Mouse (Mus musculus) kidney, embryonic 15.5 days (tissue): ENCODE data around the gene Zfp189. TPM values are rescaled to one million over a fixed set of nuclear protein-coding genes. Genes with fewer than 3 reads are reported as not detected.

ENCODE experiments used
- ATAC-seq: fragments of 200-750 bp; cut with Nextera tagmentation; replicated peaks from 2 replicates; pipeline ENCODE4 v1.8.0; 2017; ENCODE audit warnings: moderate TSS enrichment; ENCODE audit not compliant: low FRiP score
- H3K27ac ChIP-seq: fragments of 300-500 bp; sonication (generic); 2 replicates; pipeline ENCODE4 v1.5.1; 2015; ENCODE audit warnings: mild to moderate bottlenecking, inconsistent platforms
- H3K27me3 ChIP-seq: fragments of 300-500 bp; sonication (generic); 2 replicates; pipeline ENCODE4 v1.6.1; 2015; ENCODE audit warnings: inconsistent platforms
- H3K36me3 ChIP-seq: fragments of 300-500 bp; sonication (generic); 2 replicates; pipeline ENCODE4 v1.6.1; 2015; ENCODE audit warnings: inconsistent platforms
- H3K4me1 ChIP-seq: fragments of 300-500 bp; sonication (generic); 2 replicates; pipeline ENCODE4 v1.6.1; 2015; ENCODE audit warnings: inconsistent platforms
- H3K4me2 ChIP-seq: fragments of 300-500 bp; sonication (generic); 2 replicates; pipeline ENCODE4 v1.6.1; 2015; ENCODE audit warnings: moderate library complexity, mild to moderate bottlenecking, inconsistent platforms
- H3K4me3 ChIP-seq: fragments of 300-500 bp; sonication (generic); replicated peaks from 2 replicates; pipeline ENCODE4 v1.5.1; 2015; ENCODE audit warnings: mild to moderate bottlenecking, inconsistent platforms
- H3K9ac ChIP-seq: fragments of 300-500 bp; sonication (generic); 2 replicates; pipeline ENCODE4 v1.6.1; 2015; ENCODE audit warnings: mild to moderate bottlenecking, inconsistent platforms
- H3K9me3 ChIP-seq: fragments of 300-500 bp; sonication (generic); replicated peaks from 2 replicates; pipeline ENCODE4 v1.6.1; 2016; ENCODE audit warnings: inconsistent platforms
- WGBS: fragments of 180-500 bp; shearing (Covaris S2); methylation state at CpG from one replicate; pipeline ENCODE4 v1.1.7; 2015; ENCODE audit warnings: mixed read lengths; 5-methylcytosine and 5-hydroxymethylcytosine counted together
- polyA plus RNA-seq: library from polyadenylated mRNA; unstranded; fragments of >200 nt; fragmentation: Nextera tagmentation; extraction: Ambion mirVana; gene quantifications from 2 replicates; pipeline ENCODE4 v1.2.1, GENCODE M21; 2015

Zfp189 gene
- polyA plus RNA-seq, 1 experiment from 2014 or later, result 10.5 TPM

DNA sequence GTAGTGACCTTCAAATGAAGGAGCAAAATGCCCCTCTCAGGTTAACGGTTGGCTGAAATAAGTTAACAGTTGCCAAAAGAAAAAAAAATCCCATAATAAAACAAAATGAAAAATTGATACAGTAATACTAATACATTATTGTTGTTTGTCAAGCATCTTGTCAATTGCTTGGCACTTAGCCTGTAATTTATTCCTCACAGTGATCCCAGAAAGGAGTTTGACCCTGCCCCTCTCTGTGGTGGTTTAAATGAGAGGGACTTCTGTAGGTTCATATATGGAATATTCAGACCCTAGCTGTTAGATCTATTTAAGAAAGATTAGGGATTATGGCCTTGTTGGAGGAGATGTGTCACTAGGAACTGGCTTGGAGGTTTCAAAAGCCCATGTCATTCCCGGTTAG is 25.1 kb downstream of the Zfp189 start:
- no peak for ATAC-seq
- WGBS, result 69% methylated on average over 2 of the region's 2 CpGs
- H3K27ac ChIP-seq, result no peak overlapping the region
- no peak overlapping the region for H3K4me2 ChIP-seq
- H3K36me3 ChIP-seq, result no peaks in the 10 kb centered on the region
- H3K4me3 ChIP-seq, result no peak overlapping the region
- no peak overlapping the region for H3K9ac ChIP-seq
- H3K4me1 ChIP-seq, result no peaks in the 10 kb centered on the region
- H3K27me3 ChIP-seq, result no peaks in the 10 kb centered on the region
- H3K9me3 ChIP-seq, result no peaks in the 10 kb centered on the region

DNA sequence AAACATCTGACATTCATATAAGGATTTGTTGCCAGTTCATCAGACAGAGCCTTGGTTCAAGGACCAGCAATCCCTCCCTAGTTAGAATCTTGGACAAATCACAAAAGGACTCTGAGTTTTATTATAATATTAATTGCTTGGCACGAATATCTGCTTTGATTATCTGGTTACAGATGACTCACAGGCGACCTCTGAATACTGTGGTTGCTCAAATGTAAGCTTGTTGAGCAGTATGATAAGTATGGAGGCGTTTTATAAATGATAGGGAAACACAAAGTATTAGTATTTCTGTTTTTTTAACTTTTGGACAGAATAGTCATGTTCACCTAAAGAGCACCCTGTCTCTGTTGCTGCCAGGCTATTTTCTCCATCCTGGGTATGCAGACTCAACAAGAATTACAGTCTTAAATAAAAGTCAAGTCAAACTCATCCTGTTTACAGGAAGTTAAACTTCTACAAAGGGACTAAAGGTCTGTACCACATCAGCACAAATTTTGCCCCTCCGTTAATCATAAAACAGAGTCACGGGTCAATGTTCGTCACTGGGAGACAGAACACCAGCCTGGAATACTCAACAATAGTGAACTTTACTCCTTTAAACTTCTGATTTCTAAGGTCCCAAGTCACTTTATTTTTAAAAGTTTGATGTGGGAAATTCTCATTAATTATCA is 26.0 kb downstream of the Zfp189 start:
- Histone ChIP-seq H3K9me3 (no peaks in the 10 kb centered on the region), H3K4me1 (no peaks in the 10 kb centered on the region), H3K27ac (0 out of 2 replicates have a peak overlapping the region, but pooled peaks have one; percentile 19), H3K36me3 (no peaks in the 10 kb centered on the region), H3K9ac (no peak overlapping the region), H3K27me3 (no peaks in the 10 kb centered on the region), H3K4me3 (no peak overlapping the region), H3K4me2 (no peak overlapping the region)
- peak; percentile 81 for ATAC-seq
- WGBS, result 51% methylated on average over 6 of the region's 6 CpGs

DNA sequence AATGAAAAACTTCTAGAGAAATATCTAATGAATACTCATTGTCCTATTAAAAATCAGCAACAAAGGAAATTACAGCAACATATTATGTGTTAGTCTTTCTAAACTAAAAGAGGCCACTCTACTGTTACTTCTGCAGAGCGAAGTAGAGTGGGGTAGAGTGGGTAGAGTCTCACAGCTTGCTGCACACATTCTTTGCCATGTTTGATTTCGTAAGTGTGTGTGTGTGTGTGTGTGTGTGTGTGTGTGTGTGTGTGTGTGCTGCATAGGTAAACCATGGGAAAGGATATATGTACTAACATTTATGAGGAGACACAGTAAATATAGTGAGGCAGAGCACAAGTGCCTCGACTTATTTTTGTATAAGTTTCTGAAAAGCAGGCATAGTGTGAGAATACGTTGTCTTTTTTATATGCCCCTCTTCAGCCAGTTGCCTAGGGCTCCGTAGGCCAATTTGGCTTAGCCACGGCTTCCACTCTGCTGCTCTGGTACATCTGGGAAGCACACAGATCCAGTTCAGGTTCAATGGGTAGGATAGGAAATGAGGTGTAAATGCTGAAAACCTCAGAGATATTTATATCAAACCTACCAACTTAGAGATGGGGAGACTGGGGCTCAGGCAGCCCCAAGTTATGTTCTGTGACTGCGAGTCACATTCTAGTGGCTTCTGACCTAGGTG is 26.7 kb downstream of the Zfp189 start:
- WGBS, result 78% methylated on average over 7 of the region's 7 CpGs
- Histone ChIP-seq H3K4me2 (no peak overlapping the region), H3K36me3 (no peaks in the 10 kb centered on the region), H3K27ac (peak overlapping the region; percentile 75), H3K9me3 (no peaks in the 10 kb centered on the region), H3K4me3 (no peak overlapping the region), H3K27me3 (no peaks in the 10 kb centered on the region), H3K4me1 (no peaks in the 10 kb centered on the region), H3K9ac (no peak overlapping the region)
- ATAC-seq, result peak; percentile 61

DNA sequence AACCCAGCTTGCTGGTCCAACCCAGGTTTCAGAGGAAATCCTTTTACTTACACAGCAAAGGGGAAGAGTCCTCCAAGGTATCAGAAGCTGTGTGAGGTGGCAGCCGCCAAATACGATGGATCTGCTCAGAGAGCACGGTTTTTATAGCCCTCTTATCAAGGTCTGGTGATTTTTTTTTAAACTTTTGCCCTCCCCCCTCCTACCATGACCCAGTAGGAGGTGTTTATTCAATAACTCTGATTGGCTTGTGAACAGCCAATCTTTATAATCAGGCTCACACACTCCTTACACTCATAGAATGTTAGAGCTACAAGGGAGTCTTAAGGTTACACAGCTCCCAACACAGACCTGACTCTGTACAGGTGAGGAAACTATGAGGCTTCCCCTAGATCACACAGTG is 28.4 kb downstream of the Zfp189 start, which contains the start of gene Aldob:
Gene Aldob (minus strand): TSS at position 164 of the 400 bp plus-strand sequence.
- H3K9ac ChIP-seq, result no peak within 1 kb of the TSS
- H3K4me3 ChIP-seq, result peak within 1 kb of the TSS; percentile 3; the same call in 1 of the 2 replicates
- H3K9me3 ChIP-seq, result no peaks in the 10 kb centered on the region
- H3K4me2 ChIP-seq, result no peak within 1 kb of the TSS
- ATAC-seq, result 0 out of 2 replicates have a peak, but pooled peaks have one; percentile 5
- 41% methylated on average over 3 of the region's 3 CpGs for WGBS
- H3K4me1 ChIP-seq, result no peaks in the 10 kb centered on the region
- no peaks in the 10 kb centered on the region for H3K36me3 ChIP-seq
- no peaks in the 10 kb centered on the region for H3K27me3 ChIP-seq
- peak within 1 kb of the TSS; percentile 75 for H3K27ac ChIP-seq

DNA sequence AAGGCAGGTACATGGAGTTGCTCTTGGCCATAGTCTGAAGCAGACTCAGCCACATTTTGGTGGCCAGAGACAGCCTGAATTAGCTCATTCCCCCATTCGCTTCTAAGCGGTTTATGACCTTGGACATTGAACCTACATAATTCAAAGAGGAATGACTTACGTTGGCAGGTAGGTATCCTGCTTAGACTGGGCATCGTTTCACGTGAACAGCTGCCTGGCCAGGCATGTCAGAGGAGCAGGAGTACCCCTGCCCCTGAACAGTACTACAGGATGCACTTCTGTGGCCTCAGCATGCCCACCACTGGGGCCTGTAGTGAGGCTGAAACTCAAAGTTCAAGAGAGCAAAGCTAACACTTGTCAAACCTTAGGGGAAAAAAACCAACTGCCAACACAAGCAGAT is 32.4 kb downstream of the Zfp189 start:
- no peaks in the 10 kb centered on the region for H3K4me1 ChIP-seq
- no peak overlapping the region for H3K9ac ChIP-seq
- no peak overlapping the region for H3K4me3 ChIP-seq
- WGBS, result 45% methylated on average over 5 of the region's 5 CpGs
- no peak overlapping the region for H3K27ac ChIP-seq
- no peaks in the 10 kb centered on the region for H3K9me3 ChIP-seq
- H3K27me3 ChIP-seq, result no peaks in the 10 kb centered on the region
- ATAC-seq, result peak; percentile 81
- H3K4me2 ChIP-seq, result no peak overlapping the region
- H3K36me3 ChIP-seq, result no peaks in the 10 kb centered on the region

DNA sequence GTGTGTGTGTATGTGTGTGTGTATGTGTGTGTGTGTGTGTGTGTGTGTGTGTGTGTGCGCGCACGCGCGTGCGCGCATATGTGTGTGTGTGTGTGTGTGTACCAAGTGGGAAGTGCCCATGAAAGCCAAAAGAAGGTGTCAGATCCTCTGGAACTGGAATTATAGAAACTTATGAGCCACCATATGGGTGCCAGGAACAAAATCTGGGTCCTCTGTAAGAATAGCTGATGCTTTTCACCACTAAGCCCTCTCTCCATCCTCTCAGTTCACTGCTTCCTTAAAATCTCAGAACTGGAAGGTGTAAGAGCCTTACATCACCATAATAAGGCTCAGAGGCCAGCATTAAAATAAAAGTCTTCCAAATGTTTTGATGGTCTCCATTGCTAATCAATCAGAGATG is 36.4 kb downstream of the Zfp189 start:
- over 99% methylated on average over 7 of the region's 7 CpGs for WGBS
- Histone ChIP-seq H3K4me1 (0 out of 2 replicates have a peak, but pooled peaks cover 3% of the 10 kb centered on the region), H3K9me3 (no peaks in the 10 kb centered on the region), H3K9ac (no peak overlapping the region), H3K4me2 (no peak overlapping the region), H3K27ac (no peak overlapping the region), H3K36me3 (no peaks in the 10 kb centered on the region), H3K27me3 (no peaks in the 10 kb centered on the region), H3K4me3 (no peak overlapping the region)
- ATAC-seq, result no peak

DNA sequence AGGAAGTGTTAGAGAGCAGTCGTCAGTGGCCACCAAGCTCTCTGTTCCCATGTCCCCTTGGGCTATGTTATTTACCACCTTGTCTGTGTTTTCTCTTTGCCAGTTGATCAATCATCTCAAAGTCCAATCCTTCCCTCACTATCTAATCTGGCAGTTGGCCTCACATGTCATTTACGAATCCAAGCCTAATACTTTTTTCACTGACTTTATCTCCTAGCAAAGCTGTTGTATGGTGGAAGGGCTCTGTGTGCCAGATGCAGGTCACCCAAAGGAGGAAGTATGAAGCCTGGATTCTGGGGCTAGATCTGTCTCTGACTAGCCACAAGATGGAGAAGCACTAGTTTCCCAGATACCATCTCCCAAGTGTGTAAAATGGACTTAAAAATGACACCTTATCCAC is 37.2 kb downstream of the Zfp189 start:
- H3K27me3 ChIP-seq, result no peaks in the 10 kb centered on the region
- no peak for ATAC-seq
- no peaks in the 10 kb centered on the region for H3K9me3 ChIP-seq
- H3K9ac ChIP-seq, result no peak overlapping the region
- 0 out of 2 replicates have a peak, but pooled peaks cover 3% of the 10 kb centered on the region for H3K4me1 ChIP-seq
- no peak overlapping the region for H3K27ac ChIP-seq
- H3K36me3 ChIP-seq, result no peaks in the 10 kb centered on the region
- no peak overlapping the region for H3K4me3 ChIP-seq
- H3K4me2 ChIP-seq, result no peak overlapping the region
- 82% methylated on average over 2 of the region's 2 CpGs for WGBS

DNA sequence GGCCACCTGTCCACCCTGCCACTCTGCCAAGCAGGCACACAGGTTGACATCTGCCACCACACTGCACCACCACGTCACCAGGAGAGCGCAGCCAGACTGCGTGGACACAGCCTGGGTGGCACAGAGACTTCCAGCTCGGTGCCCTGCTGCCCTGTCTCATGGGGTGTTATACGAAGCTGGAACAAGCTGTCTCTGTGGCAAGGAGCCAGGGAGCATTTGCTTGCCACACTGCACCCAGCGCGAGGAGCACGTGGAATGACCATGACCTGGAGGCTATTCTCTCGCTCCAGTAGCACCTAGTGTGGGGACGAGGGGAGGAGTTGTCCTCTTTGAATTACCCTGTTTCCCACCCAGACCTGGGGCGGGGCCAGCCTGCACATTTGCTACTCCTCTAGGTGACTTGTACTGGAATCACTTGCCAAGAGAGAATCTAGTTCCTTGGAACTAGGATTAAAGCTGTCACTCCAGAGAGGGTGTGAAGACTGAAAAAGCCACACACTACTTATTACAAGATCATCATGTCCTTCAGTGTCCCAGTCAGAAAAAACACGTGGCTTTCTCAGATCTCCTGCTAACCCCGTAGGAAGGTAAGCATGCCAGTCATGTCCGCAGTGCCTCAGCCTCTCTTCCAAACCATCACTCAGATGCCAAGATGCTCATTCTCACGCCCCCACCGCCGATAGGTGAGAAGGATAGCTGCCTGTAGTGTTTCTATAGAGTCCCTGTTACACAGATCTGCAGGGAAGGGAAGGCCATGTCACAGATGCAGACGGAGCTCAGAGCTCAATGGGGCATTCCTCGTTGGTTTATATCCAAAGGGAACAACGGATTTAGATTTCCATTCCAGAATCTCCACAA is 39.2 kb downstream of the Zfp189 start:
- 59% methylated on average over 20 of the region's 20 CpGs for WGBS
- H3K27me3 ChIP-seq, result no peaks in the 10 kb centered on the region
- H3K4me2 ChIP-seq, result no peak overlapping the region
- H3K9ac ChIP-seq, result no peak overlapping the region
- H3K36me3 ChIP-seq, result no peaks in the 10 kb centered on the region
- peak; percentile 64; the same call in 1 of the 2 replicates for ATAC-seq
- H3K4me1 ChIP-seq, result 0 out of 2 replicates have a peak, but pooled peaks cover 3% of the 10 kb centered on the region
- no peak overlapping the region for H3K4me3 ChIP-seq
- no peak overlapping the region for H3K27ac ChIP-seq
- no peaks in the 10 kb centered on the region for H3K9me3 ChIP-seq

DNA sequence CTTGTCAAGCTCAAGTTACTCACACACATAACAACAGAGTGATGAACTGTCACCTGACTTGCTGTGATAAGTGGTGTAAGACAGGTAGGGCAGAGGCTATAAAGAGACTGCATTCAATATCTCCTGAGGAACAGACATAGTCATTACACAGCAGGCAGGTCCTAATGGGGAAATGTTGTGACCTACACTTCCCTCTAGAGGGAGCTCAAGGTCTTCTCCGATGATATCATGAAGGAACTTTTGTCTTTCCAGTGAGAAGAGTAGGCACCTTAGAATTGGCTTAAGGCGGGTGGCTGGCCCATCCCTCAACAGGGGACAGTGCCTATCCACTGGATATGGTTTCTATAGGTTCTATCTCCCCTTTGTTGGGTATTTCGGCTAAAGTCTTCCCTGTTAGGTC is 46.6 kb downstream of the Zfp189 start:
- 19% methylated on average over 3 of the region's 3 CpGs for WGBS
- Histone ChIP-seq H3K9ac (no peak overlapping the region), H3K4me2 (no peak overlapping the region), H3K4me3 (no peak overlapping the region), H3K27me3 (no peaks in the 10 kb centered on the region), H3K27ac (no peak overlapping the region), H3K4me1 (no peaks in the 10 kb centered on the region), H3K9me3 (no peaks in the 10 kb centered on the region), H3K36me3 (no peaks in the 10 kb centered on the region)
- ATAC-seq, result peak; percentile 74

DNA sequence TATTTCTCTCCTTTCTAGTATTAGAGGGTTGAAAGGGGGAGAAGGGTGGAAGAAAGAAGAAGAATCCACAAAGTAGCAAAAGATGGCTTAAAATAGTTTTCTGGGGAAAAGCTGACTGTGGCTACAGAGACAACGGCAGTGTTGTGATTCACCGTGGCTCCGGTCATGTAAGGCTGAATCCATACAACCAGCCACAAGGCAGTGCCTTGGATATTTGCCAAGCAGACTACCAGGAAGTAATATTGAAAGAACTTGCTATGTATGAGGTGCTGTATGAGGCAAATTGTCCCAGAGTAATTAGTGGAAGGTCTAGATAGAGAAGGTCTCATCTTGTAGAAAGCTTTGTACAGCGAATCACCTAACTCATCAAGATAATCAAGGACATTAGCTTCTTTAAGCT is 51.2 kb downstream of the Zfp189 start:
- no peaks in the 10 kb centered on the region for H3K36me3 ChIP-seq
- no peak for ATAC-seq
- no peak overlapping the region for H3K4me3 ChIP-seq
- no peak overlapping the region for H3K4me2 ChIP-seq
- H3K9me3 ChIP-seq, result no peaks in the 10 kb centered on the region
- H3K4me1 ChIP-seq, result no peaks in the 10 kb centered on the region
- no peak overlapping the region for H3K9ac ChIP-seq
- 0 out of 2 replicates have a peak, but pooled peaks cover 4% of the 10 kb centered on the region for H3K27me3 ChIP-seq
- no peak overlapping the region for H3K27ac ChIP-seq
- WGBS, result 80% methylated on average over 4 of the region's 4 CpGs
